Mouse (Mus musculus) frontal cortex, postnatal 36 days (tissue): ENCODE data around the gene Blmh.

Source experiments
- DNase-seq, 2 experiments: peaks; one replicate each; pipeline ENCODE4 v3.0.0; 2022; ENCODE audit warnings: low spot score in 2 of 2

Blmh gene

DNA sequence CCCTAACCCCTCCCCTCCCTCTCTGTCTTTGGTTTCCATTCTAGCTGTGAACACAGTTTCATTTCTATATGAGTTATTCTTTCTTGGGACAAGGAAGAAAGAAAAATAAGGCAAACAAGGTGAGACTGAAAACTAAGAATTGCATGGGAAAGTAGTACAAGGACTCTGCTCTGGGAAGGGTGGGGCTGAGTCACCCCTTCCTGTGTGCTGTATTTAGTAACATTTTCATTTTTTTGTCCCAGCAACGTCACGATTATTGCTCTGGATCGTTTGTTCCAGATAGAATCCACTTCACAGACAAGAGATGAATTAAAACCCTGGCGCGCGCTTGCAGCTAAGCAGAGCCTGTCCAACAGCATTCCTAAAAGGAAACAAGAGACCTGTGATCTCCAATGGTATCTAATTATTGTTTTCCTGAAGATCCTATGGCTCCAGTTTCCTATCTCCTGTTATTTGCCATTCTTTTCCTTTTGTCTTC lies at the start of gene Blmh:
Gene Blmh, plus strand, starts transcription at position 51 of the 478 bp plus-strand sequence.
- DNase-seq = no peak

DNA sequence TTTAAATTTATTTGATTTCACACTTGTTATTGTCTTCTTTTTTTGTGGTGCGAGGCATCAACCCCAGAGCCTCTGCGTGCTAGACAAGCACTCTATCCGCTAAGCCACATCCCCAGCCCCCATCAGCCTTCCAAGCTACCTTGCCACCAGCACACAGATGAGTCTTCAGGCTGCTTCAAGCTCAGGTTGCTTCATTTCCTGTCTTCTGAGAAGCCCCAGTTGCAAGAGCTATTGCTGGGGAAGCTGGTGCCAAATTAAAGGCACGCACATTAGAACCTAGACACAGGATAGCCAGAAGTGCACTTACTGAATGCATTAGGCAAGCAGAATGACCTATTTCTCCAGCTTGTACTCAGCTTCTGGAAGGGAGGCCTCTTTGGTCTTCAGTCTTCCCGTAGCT lies 44.8 kb upstream of the Blmh start:
- DNase-seq = no peak

DNA sequence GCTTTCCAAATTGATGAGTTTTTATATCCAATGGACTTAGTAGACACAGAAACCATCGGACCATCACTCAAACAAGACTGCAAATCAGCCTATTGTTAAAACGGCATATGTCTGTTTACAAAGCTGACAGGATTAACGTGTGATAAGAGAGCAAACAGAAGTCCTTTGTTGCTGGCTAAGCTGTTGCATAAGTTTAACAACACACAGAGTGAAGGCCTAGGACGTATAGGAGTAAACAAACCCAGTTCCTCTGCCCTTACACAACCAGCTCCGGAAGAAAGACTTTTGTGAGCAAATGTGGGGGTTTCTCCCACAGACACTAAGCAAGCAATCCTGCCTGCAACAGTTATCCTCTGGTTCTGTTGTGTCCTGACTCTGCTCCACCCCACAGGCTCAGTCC lies 40.2 kb upstream of the Blmh start:
- DNase-seq = no peak

DNA sequence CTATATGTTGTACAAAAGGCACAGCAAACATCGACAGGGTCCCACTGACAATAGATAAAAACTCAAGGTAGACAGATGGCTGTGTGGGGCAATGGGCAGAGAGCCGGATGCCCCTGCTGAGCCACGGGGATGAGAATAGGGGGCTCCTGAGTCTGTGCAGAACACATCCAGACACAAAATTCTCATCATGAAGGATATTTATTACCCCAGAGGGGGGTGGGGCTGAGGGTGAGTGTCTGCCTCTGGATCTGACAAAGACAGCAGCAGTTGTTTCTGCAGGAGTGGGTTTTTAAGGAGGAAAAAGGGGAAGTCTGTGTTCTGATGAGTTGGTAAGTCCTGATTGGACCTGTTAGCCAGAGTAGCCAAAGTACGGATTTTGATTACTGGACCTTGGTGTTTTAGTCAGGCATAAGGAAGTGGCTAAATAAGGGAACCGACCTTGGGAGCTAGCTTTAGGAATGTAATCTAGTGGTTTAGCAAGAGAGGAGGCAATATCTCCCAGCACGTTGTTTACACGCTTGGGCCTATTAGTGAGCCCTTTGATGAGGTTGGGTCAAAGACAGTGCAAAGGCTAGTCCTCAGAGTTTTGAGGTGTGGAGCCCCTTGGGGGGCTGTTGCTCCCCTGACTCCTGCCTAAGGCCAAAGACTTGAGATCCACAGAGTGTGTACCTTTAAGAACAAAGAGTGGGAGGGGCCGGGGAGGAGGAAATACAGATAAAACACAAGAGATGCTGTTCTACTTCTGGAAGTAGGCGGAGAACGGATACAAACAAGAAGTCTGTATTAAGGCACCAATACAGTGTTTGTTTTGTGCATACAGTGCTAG lies 35.1 kb upstream of the Blmh start:
- no peak for DNase-seq

DNA sequence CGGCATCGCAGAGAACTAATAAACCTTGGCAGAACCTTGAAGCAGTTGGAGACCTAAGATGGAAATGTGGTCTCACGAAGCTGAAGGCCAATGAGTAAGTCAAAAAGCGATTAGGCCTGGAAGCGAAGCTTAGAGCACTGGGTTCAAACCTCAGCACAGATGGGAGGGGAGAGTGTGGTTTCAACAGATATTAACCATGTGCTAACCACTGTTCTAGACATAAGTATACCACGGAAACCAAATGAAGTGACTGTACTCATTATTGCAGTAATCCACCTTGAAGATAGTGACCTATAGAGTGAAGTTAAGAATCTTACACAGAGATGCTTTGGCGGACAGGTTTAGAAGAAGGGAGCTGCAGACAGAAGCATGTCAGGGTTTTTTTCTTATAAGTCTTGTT lies 33.4 kb upstream of the Blmh start:
- no peak for DNase-seq

DNA sequence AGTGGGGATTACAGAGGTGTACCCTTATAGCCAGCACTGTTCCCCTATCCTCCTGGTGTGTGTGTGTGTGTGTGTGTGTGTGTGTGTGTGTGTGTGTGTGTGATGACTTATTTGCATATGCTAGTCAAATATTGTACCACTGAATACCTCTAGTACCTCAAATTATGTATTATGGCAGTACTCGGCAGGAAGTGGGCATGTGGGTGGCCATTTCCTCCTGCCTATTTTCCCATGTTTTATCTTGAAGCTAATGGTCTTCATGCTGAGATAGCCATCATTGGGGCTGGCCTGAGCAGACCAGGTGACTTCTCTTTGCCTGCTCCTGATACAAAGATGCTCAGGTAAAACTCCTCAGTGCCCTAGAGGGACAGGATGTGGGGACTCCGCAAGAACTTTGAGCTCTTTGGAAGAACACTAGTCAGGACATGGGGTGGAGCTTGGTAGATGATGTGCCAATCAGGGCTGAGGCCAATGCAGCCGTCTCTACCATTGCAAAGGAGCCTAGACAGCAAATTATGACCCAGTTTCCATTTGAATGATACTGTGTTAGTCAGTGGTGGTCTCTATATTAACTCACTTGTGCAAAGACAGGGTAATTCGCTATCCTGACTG lies 32.8 kb upstream of the Blmh start:
- DNase-seq = no peak

DNA sequence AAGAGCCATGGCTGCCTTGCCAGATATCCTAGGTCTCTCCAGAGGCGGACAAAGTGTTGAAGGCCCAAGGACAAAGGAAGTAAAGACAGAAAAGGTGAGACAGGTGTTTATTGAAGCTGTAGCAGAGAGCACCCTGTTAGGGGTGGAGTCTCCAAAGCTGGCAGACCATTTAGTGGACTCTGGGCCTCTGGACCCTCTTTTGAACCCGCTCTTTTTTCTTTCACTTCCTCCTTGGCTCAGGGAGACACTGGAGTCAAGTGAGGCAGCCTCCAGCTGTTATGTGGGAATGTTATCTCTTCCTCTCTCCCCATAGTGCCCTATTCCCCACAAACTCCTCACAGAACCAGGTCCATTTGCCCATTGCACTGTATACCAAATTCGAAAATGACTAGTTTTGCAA lies 31.6 kb upstream of the Blmh start:
- no peak for DNase-seq

DNA sequence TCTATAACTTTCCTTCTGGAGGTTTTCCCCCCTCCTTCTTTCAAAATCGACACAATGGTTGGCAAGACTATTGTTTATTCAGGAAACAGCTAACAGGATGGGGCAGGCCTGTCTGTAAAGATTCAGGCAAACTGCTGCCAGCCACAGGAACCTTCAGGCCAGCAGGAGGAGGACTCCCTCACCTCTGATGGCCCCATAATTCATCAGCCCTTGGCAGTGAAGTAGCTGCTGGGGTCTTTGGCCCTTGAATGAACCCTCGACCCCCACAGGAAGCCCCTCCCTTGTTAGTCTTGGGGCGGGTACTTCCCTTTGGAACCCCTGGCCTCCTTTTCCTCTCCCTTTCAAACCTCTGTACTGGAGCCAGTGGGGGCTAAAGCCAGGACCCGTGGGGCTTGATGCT lies 31.0 kb upstream of the Blmh start:
- no peak for DNase-seq

DNA sequence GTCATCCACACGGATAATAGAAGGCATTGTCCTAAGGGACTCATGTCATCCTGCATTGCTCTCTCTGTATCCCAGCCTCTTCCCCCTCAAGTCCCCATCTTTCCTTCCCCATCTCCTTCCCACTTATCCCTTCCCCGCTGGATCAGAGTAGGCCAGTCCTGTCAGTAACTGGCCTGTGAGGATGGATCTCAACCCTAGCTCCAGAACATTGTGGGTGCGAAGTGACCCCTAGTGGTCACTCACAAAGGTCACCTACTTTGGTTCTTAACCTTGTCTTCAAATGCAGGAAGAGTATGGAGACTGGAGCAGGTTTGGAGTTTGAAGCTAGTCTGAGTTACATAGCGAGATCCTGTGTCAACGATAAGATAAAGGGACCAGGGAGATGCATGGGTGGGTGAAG lies 30.4 kb upstream of the Blmh start:
- DNase-seq = peak in 1 of 2 experiments; percentile 43

DNA sequence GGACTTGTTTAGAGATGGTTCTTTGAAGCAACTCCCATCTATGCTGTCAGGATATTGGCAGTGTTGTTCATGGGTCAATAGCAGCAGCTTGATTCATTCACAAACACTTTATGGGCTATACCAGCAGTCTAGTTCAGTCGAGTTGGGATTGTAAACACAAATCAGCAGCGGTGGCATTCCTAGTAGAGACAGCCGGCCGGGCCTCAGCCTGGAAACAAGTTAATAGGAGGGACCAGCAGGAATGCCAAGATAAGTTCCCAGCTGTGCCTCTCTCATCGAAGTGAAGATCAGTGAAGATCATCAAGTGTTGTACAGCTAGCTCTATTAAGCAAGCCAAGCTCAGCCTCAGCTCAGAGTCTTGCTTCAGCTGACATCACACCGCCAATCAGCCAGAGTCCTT lies 28.2 kb upstream of the Blmh start:
- DNase-seq = no peak

DNA sequence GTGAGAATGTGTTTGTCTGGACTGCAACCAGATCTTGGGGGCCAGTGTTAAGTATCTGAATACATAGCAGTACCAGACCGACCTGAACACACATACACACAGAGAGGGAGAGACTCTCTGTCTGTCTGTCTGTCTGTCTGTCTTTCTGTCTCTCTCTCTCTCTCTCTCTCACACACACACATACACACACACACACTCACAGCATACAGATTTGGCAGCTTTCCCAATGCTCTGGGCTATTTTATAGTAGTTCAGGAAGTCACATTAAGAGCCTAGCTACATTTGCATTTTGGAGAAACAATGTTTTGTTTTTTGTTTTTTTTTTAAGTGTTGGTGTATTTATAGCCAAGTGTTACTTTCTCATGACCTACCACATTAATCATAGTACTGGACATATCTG lies 27.5 kb upstream of the Blmh start:
- no peak for DNase-seq

DNA sequence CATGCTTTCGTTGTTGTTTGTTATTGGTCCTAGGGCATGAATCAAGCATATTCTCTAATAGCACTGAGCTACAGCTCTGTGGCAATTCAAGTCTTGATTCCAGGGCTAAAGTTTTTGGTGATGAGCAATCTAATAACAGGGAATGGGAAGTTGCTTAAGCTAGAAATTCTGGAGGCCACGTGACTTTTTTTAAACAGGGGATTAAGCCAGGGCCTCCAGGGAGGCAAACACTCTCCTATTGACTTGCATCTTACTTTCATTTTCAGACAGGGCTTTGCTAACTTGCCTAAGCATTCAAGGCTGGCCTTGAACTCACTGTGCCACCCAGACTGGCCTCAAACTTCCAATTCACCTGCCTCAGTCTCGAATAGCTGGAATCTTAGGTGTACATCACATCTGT lies 26.7 kb upstream of the Blmh start:
- DNase-seq = no peak

DNA sequence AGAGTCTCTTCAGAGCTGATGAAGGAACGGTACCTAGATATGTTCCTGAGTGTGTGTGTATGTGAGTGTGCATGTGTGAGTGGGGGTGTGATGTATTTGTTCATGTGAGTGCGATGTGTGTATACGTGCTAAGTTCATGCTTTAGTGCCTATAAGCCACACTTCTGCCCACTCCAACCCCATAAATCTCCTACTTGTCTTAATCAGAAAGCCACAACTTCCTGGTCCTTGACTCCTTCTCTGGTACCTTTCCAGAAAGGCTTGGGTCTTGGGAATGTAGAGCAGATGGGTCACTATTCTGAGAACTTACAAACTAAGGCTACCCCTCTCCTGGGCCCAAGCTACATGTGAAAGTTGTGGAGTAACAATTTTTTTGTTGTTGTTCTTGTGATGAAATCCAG lies 25.9 kb upstream of the Blmh start:
- no peak for DNase-seq

DNA sequence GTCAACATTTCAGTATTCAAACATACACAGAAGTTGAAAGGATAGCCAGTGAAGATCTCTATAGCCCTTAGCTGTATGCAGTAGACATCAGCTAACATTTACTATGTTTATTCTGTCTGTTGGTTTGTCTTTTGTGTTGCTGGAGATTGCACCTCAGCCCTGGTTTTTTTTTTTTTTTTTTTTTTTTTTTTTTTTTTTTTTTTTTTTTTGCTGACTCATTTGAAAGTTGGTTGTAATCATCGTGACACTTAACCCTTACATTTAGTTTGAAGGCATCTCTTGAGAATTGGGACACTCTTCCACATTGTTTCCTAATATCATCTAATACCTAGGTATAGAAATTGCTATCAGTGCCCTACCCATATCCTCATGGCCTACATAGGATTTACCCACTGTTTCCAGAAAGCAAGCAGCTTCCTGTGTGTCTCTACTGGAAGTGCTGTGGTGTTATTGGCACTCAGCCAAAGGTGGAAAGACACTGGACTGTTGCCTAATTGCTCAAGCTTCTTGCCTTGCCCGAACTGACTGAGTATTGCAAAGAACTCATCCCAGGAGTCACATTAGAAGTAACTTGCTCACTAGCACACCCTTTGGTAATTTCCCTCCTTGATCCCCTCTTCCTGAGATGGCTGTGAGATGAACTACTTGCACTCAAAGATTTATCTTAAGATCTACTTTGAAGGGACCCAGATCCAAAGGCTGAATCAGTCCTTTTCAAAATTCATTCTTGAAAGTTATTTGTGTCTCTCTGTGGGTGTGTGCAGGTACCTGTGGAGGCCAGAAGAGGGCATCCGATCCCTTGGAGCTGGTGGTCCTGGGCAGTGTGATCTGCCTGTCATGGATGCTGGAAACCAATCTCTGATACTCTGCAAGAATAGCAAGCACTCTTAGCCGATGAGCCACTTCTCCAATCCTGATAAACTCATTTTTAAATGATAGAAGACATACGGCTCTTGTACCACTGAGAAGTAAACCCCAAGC lies 24.6 kb upstream of the Blmh start:
- DNase-seq = no peak

DNA sequence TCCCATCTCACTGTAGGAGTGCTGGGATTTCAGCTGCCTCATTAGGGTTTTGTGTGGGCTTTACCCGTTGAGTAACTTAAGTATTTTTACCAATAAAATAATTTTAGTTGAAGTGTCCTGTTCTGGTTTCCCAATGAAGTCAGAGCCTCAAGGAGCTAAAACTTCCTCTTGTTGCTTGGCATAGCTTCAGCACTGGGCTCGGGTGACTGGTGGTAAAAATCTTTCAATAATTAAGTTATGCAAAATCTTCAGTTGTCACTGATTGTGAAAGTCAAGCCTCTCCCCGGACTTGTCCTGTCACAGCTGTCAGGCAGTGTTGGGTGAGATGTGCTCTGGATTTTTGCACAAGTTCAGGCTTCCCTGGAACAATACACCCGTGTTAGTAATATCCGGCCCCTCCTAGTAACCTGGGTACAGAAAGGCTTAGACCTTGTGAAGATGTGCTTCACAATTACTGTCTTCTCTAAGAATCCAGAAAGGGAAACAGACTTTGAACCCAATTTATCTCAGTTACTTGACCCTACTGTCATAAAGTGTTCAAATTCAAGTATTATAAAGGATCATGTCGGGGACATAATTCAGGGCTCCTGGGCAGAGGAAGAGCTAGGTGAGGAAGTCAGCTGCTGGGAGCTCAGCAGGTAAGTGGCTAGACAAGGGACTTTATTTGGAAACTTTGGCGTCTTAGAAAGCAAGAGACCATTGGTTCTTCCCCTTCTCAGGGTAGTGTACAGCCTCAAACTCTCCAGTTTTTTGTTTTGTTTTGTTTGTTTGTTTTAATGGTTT lies 22.8 kb upstream of the Blmh start, which contains the start of gene Tmigd1:
Gene Tmigd1, plus strand, starts transcription at position 581 of the 783 bp plus-strand sequence.
- no peak for DNase-seq

DNA sequence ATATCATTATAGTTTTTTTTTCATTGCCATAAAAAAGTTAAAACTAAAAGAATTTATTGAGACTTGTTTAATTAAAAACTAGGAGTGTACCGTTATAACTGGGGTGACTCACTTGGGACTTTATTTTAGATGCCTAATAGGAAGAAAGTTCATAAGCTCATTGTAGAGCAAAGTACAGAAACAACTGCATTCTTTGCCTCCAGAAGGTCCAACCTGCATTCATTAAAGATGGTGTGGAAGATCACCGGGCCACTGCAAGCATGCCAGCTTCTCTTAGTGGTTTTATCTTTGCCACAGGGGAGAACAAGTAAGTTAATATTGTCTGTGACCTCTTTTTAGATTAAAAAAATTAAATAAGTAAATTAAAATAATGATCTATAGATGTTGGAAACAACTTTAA lies 20.3 kb upstream of the Blmh start:
- no peak for DNase-seq

DNA sequence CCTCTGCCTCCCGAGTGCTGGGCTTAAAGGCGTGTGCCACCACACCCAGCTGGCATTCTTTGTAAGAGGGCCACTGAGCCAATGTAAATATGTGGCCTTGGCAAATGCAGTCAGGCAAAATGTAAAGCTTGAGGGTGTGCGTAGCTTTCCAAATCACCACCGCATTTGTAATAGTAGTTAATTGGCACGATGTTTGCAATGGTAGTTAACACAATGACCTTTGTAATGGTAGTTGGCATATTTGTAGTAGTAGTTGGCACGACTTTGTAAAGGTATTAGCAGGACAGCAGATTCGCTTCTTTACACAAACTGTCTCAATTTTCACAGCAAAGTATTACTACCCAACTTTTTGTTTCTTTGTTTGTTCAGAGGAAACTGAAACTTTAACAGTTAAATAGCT lies 16.0 kb upstream of the Blmh start:
- no peak for DNase-seq

DNA sequence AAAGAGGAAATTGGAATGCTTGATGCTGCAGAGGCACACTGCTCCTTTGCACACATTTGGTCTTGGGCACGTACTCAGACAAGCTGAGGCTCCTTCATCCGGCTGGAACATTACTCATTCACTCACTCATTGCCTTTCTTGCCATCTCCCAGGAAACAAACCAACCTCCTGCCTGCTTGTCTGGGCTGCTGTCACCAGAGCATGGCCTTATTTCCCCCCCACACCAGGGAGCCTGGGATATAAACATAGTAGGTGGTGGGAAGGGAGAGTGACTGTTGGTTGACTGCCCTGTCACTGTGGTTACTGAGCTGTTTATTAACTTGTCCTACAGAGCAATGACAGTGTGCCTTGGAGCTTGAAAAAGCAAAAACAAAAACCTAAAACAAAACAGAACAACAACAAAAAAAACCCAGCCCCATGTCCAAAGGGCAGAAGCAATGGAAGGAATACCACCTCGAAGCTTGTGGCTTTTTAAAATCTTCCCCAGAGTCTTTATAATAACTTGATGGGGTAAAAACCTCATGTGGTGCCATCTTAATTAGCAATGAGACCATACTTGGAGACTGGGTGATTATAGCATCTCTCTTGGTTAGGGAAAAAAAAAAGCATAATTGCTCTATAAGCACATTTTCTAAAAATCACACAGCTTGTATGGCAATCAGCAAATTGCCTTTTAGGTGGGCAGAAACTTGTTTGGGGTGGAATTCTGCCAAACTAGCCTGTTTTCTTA lies 13.1 kb upstream of the Blmh start:
- peak; percentile 12 to 14 for DNase-seq

DNA sequence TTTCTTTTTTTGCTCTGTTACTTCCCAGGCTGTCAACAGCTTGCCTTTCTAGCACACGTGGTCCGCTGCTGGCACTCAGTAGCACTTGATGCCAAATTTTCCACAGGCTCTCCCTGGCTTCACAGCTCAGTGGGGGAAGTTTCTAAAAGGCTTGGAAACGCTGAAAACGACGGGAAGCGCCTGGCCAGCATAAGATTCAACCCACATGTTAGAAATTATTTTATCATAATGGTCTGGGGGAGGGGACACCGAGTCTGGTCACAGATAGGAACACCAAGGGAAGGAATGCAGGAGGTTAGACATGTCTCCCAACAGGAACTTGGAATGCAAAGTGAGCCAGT lies 12.6 kb upstream of the Blmh start:
- peak; percentile 39 to 67 for DNase-seq

DNA sequence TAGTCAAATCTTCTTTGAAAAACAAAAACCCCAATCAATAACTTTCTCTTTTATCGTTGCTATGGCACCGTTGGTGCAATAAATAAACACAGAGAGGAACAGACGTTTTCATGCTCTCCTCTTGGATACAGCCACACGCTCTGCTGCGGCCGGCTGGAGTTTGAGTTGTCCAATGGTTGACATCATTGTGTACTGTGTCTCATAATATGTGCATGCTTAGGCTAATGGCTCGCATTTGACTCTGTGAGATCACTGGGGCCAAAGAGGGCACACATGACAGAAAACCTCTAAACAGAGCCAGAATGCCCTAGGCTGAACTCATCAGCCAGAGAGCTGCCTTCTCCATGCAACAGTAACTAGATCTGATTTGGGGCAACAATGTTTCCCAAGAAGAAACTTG lies 10.2 kb upstream of the Blmh start:
- no peak for DNase-seq
